8 mouse cellular contexts compared by ENCODE assay signal in genomic region chr11:63412364-63412991, GRCm38 (mm10).
DNase-seq lines count a peak whose midpoint lies in the region; ATAC-seq and TF ChIP-seq lines count a peak whose summit lies in the region.

No protein-coding gene starts in this region.

- peak overlapping the region; percentile 50 for H3K4me2 ChIP-seq in forebrain, embryonic 11.5 days (ENCODE audit: low read depth, low read length, severe bottlenecking)
- peak overlapping the region; percentile 41 for H3K4me2 ChIP-seq in limb, embryonic 15.5 days
- peak overlapping the region; percentile 46 for H3K4me2 ChIP-seq in stomach, embryonic 14.5 days (replicated peaks; ENCODE audit: low read depth, low read length)

- H3K36me3 ChIP-seq in liver, adult 2 months (ENCODE audit: control insufficient read depth, insufficient read depth, low read length), result no peaks in the 10 kb centered on the region
- no peaks in the 10 kb centered on the region for H3K36me3 ChIP-seq in forebrain, embryonic 11.5 days (ENCODE audit: control insufficient read depth, insufficient read depth, low read length)
- no peaks in the 10 kb centered on the region for H3K36me3 ChIP-seq in limb, embryonic 15.5 days
- H3K36me3 ChIP-seq in stomach, embryonic 14.5 days (ENCODE audit: control insufficient read depth, insufficient read depth, low read length), result no peaks in the 10 kb centered on the region

- H3K4me3 ChIP-seq in liver, adult 2 months (ENCODE audit: insufficient read depth, low read depth, low read length), result no peak overlapping the region
- peak overlapping the region; percentile 17 for H3K4me3 ChIP-seq in forebrain, embryonic 11.5 days (ENCODE audit: low read depth, low read length)
- H3K4me3 ChIP-seq in limb, embryonic 15.5 days, result peak overlapping the region; percentile 22
- peak overlapping the region; percentile 15; the same call in 1 of the 2 replicates for H3K4me3 ChIP-seq in stomach, embryonic 14.5 days (ENCODE audit: low read depth, low read length)

- no peaks in the 10 kb centered on the region for H3K9me3 ChIP-seq in forebrain, embryonic 11.5 days (ENCODE audit: control insufficient read depth, low read length)
- H3K9me3 ChIP-seq in limb, embryonic 15.5 days, result no peaks in the 10 kb centered on the region
- no peaks in the 10 kb centered on the region for H3K9me3 ChIP-seq in stomach, embryonic 14.5 days (ENCODE audit: control insufficient read depth, low read depth, low read length)

- peak overlapping the region; percentile 51 for H3K27ac ChIP-seq in liver, adult 2 months (replicated peaks; ENCODE audit: insufficient read depth, low read depth, low read length)
- 0 out of 2 replicates have a peak overlapping the region, but pooled peaks have one; percentile 18 for H3K27ac ChIP-seq in forebrain, embryonic 11.5 days (ENCODE audit: low read depth, low read length)
- H3K27ac ChIP-seq in limb, embryonic 15.5 days, result no peak overlapping the region
- H3K27ac ChIP-seq in stomach, embryonic 14.5 days (ENCODE audit: low read length), result no peak overlapping the region

- TF ChIP-seq POLR2A in liver, adult 2 months (IDR thresholded peaks at IDR 0.05; ENCODE audit: extremely low read depth, insufficient read depth, low read length), result no peak

- H3K79me2 ChIP-seq in liver, adult 2 months (ENCODE audit: control insufficient read depth, insufficient read depth, low read length), result no peaks in the 10 kb centered on the region

- 22% methylated on average over 18 of the region's 18 CpGs for WGBS in liver, adult 2 months
- under 1% methylated on average over 18 of the region's 18 CpGs for WGBS in forebrain, embryonic 11.5 days
- 17% methylated on average over 18 of the region's 18 CpGs for WGBS in limb, embryonic 15.5 days
- 13% methylated on average over 18 of the region's 18 CpGs for WGBS in stomach, embryonic 14.5 days

- H3K27me3 ChIP-seq in liver, adult 2 months (ENCODE audit: control insufficient read depth, insufficient read depth, low read length), result no peaks in the 10 kb centered on the region; the same call in 1 of the 2 replicates
- peaks cover 39% of the 10 kb centered on the region for H3K27me3 ChIP-seq in forebrain, embryonic 11.5 days (ENCODE audit: control insufficient read depth, insufficient read depth, low read length)
- H3K27me3 ChIP-seq in limb, embryonic 15.5 days, result peaks cover 4% of the 10 kb centered on the region; the same call in 1 of the 2 replicates
- no peaks in the 10 kb centered on the region for H3K27me3 ChIP-seq in stomach, embryonic 14.5 days (ENCODE audit: control insufficient read depth, insufficient read depth, low read length)

- no peak for DNase-seq in liver, adult 2 months (ENCODE audit: extremely low read depth, low read depth, low spot score)
- no peak for DNase-seq in liver
- peak; percentile 71 for DNase-seq in forebrain, embryonic 11.5 days (ENCODE audit: low spot score)
- DNase-seq in thymus, postnatal 4 days, result no peak
- no peak for DNase-seq in gastrocnemius, postnatal 10 days

- no peak overlapping the region for H3K9ac ChIP-seq in liver, adult 2 months (ENCODE audit: low read depth, low read length)
- no peak overlapping the region; the same call in 1 of the 2 replicates for H3K9ac ChIP-seq in forebrain, embryonic 11.5 days (ENCODE audit: low read length)
- no peak overlapping the region for H3K9ac ChIP-seq in limb, embryonic 15.5 days
- no peak overlapping the region for H3K9ac ChIP-seq in stomach, embryonic 14.5 days (replicated peaks; ENCODE audit: low read depth, low read length)

- TF ChIP-seq CTCF in liver, adult 2 months (IDR thresholded peaks at IDR 0.05; ENCODE audit: low read depth, low read length), result no peak

- H3K4me1 ChIP-seq in liver, adult 2 months (ENCODE audit: control insufficient read depth, insufficient read depth, low read length), result no peaks in the 10 kb centered on the region
- peaks cover 10% of the 10 kb centered on the region; the same call in 1 of the 2 replicates for H3K4me1 ChIP-seq in forebrain, embryonic 11.5 days (replicated peaks; ENCODE audit: control insufficient read depth, insufficient read depth, low read length)
- peaks cover 11% of the 10 kb centered on the region for H3K4me1 ChIP-seq in limb, embryonic 15.5 days
- H3K4me1 ChIP-seq in stomach, embryonic 14.5 days (ENCODE audit: control insufficient read depth, insufficient read depth, low read length), result peaks cover 11% of the 10 kb centered on the region

- ATAC-seq in forebrain, embryonic 11.5 days (replicated peaks; ENCODE audit: low FRiP score), result peak; percentile 80
- no peak for ATAC-seq in limb, embryonic 15.5 days (ENCODE audit: insufficient number of reproducible peaks, low FRiP score, low TSS enrichment, low read depth)
- ATAC-seq in stomach, embryonic 14.5 days (ENCODE audit: insufficient number of reproducible peaks, insufficient read depth, low FRiP score, low read depth), result no peak
- ATAC-seq in erythroid progenitor cell, adult 5-6 weeks (replicated peaks; ENCODE audit: low FRiP score, poor library complexity, severe bottlenecking), result no peak

Comparison
In these comparisons a context has a peak if more than half of its experiments do, and no peak if none do; other contexts are left out.
1. H3K27ac ChIP-seq: peak in liver, adult 2 months (single experiment) and forebrain, embryonic 11.5 days (single experiment); none in limb, embryonic 15.5 days (single experiment) and stomach, embryonic 14.5 days (single experiment).
2. Peak in every context shown above with its lines, with median percentiles within 50 percentile points of each other: H3K4me2 ChIP-seq.